Mouse (Mus musculus) heart, embryonic 16.5 days (tissue): ENCODE data around the gene Srgap1. TPM values are rescaled to one million over a fixed set of nuclear protein-coding genes. Genes with fewer than 3 reads are reported as not detected.

Source experiments
- ATAC-seq: fragments of 200-750 bp; cut with Nextera tagmentation; replicated peaks from 2 replicates; pipeline ENCODE4 v1.8.0; 2017; ENCODE audit warnings: moderate number of reproducible peaks; ENCODE audit not compliant: insufficient read depth, low FRiP score; ENCODE audit errors: extremely low read depth
- H3K27ac ChIP-seq: fragments of 300-500 bp; sonication (generic); 2 replicates; pipeline ENCODE4 v1.5.1; 2014; ENCODE audit warnings: mild to moderate bottlenecking, low read length, control low read depth, moderate library complexity
- H3K27me3 ChIP-seq: fragments of 300-500 bp; sonication (generic); 2 replicates; pipeline ENCODE4 v1.6.1; 2014; ENCODE audit warnings: low read length, mixed read lengths; ENCODE audit not compliant: control insufficient read depth, insufficient read depth
- H3K36me3 ChIP-seq: fragments of 300-500 bp; sonication (generic); 2 replicates; pipeline ENCODE4 v1.6.1; 2014; ENCODE audit not compliant: control insufficient read depth, insufficient read depth
- H3K4me1 ChIP-seq: fragments of 300-500 bp; sonication (generic); 2 replicates; pipeline ENCODE4 v1.6.1; 2014; ENCODE audit warnings: low read length, mixed read lengths; ENCODE audit not compliant: control insufficient read depth, insufficient read depth
- H3K4me2 ChIP-seq: fragments of 300-500 bp; sonication (generic); 2 replicates; pipeline ENCODE4 v1.6.1; 2014; ENCODE audit warnings: low read depth, mild to moderate bottlenecking, control low read depth, low read length
- H3K4me3 ChIP-seq: fragments of 300-500 bp; sonication (generic); 2 replicates; pipeline ENCODE4 v1.5.1; 2014; ENCODE audit warnings: mild to moderate bottlenecking, control low read depth, low read length
- H3K9ac ChIP-seq: fragments of 300-500 bp; sonication (generic); 2 replicates; pipeline ENCODE4 v1.6.1; 2014; ENCODE audit warnings: low read length, control low read depth
- H3K9me3 ChIP-seq: fragments of 300-500 bp; sonication (generic); replicated peaks from 2 replicates; pipeline ENCODE4 v1.6.1; 2016; ENCODE audit warnings: low read length; ENCODE audit not compliant: control insufficient read depth
- whole genome bisulfite sequencing: fragments of 180-500 bp; shearing (Covaris S2); extraction: QIAGEN DNeasy Blood & Tissue Kit; methylation state at CpG from one replicate; pipeline ENCODE4 v1.1.7; 2014; 5-methylcytosine and 5-hydroxymethylcytosine counted together
- polyA plus RNA-seq: library from polyadenylated mRNA; unstranded; fragments of >200 nt; fragmentation: Nextera tagmentation; extraction: Ambion mirVana; gene quantifications from 2 replicates; pipeline ENCODE4 v1.2.1, GENCODE M21; 2015

Srgap1 gene
- polyA plus RNA-seq, 1 experiment from 2014 or later = 7.1 TPM

GRCm38 (mm10) chr10:121731048-121731725, 315.9 kb downstream of the Srgap1 start:
- no peak overlapping the region for H3K4me3 ChIP-seq
- H3K9ac ChIP-seq = no peak overlapping the region
- H3K27me3 ChIP-seq = no peaks in the 10 kb centered on the region
- H3K4me2 ChIP-seq = no peak overlapping the region
- ATAC-seq = no peak
- no peak overlapping the region for H3K27ac ChIP-seq
- H3K9me3 ChIP-seq = 0 out of 2 replicates have a peak, but pooled peaks cover 2% of the 10 kb centered on the region
- WGBS = 83% methylated on average over 8 of the region's 8 CpGs
- H3K36me3 ChIP-seq = no peaks in the 10 kb centered on the region
- H3K4me1 ChIP-seq = no peaks in the 10 kb centered on the region

Other genes with a start within 250 kb of the Srgap1 start
- 39.8 and 41.8 TPM in 2 replicates for gene Rxylt1, start 50.1 kb upstream of the Srgap1 start, polyA plus RNA-seq